Mouse (Mus musculus): Measurements from ENCODE around the gene Dnajb4.
"Not testable (repeated sequence)": the region's sequence is repeated elsewhere in the genome, so short reads cannot be mapped to it uniquely, and the experiment has no call there.

- not testable (repeated sequence) for TF ChIP-seq USF2 (IDR thresholded peaks at IDR 0.05; ENCODE audit: borderline replicate concordance in 1 of 2, insufficient read depth in 1 of 2, low read depth in 1 of 2, low read length in 2 of 2); MYB (IDR thresholded peaks at IDR 0.05; ENCODE audit: low read depth, low read length); CTCF (IDR thresholded peaks at IDR 0.05 in 2 of 3, conservative IDR thresholded peaks at IDR 0.05 in 1 of 3; ENCODE audit: control insufficient read depth in 1 of 3, insufficient read depth in 1 of 3, low read depth in 2 of 3, low read length in 3 of 3, poor library complexity in 1 of 3, severe bottlenecking in 1 of 3); CHD2 (IDR thresholded peaks at IDR 0.05; ENCODE audit: low read length); SMC3 (IDR thresholded peaks at IDR 0.05; ENCODE audit: low read depth, low read length); POLR2A (IDR thresholded peaks at IDR 0.05; ENCODE audit: control insufficient read depth in 1 of 2, insufficient read depth in 1 of 2, low read depth in 1 of 2, low read length in 2 of 2, poor library complexity in 1 of 2)
Observed at GRCm38 (mm10) chr3:152136106-152136505, 74.0 kb downstream of the Dnajb4 start.
